Mouse (Mus musculus) right cerebral cortex, postnatal 14 days (tissue): ENCODE measurements around the gene Slc2a1.

Source experiments
- DNase-seq: peaks from one replicate; pipeline ENCODE4 v3.0.0; 2022

Gene Slc2a1

GRCm38 (mm10) chr4:119131189-119131910 lies 22.8 kb downstream of the Slc2a1 start:
- DNase-seq = no peak

- no peak for DNase-seq
Observed at GRCm38 (mm10) chr4:119133306-119133705, 24.8 kb downstream of the Slc2a1 start.

DNA sequence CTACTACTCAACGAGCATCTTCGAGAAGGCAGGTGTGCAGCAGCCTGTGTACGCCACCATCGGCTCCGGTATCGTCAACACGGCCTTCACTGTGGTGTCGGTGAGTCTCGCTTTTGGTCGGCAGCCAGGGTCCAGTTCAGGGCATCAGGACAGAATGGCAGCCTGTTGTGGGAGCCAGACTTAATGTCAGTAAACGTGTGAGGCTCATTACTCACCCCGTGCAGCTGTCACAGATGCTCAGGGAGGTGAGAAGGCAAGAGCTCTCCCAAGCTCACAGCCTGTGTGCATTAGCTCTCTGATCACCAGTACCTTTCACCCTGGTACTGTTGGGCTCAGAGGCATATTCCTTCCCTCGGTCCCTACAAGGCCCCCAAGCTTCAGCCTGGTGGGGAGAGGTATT lies 25.3 kb downstream of the Slc2a1 start:
- no peak for DNase-seq

GRCm38 (mm10) chr4:119137313-119137712 lies 28.8 kb downstream of the Slc2a1 start:
- no peak for DNase-seq

DNA sequence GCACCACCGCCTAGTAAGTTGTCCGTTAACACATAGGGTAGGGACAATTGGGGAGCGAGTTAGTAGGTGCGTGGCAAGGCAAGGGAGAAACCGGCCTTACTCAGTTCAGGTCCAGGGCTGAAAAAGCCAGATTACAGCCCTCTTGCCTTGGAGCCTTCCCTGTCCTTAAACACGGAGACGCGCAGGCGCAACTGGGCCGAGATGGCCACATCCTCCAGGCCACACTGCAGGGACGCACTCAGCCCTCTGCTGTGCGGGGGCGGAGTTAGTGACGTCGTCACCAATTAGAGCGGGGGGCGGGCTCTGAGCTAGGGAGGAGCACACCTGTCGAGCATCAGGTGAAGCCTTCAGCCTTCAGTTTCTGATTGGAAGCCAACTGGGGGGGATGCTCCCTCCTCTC lies 29.7 kb downstream of the Slc2a1 start:
- DNase-seq = peak; percentile 69

DNA sequence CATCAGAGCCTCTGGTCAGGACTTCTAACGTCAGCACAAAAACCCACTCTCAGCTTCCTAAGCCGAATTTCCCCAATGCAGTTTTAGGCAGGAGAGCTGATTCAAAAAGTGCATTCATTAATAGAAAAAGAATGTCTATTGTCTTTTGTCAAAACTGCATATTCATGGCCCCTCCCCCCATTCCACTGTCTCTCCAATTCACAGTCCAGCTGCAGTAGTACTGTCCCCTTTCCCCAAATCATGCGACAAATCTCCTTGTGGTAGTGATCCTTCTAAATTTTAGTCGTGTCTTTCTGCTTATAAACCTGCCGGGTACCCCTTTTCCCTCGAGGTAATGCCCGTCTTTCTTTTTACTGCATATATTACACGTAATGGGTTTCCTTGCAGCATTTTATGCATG lies 30.3 kb downstream of the Slc2a1 start:
- DNase-seq = no peak

- DNase-seq = no peak
Observed at GRCm38 (mm10) chr4:119140126-119140525, 31.6 kb downstream of the Slc2a1 start.

DNA sequence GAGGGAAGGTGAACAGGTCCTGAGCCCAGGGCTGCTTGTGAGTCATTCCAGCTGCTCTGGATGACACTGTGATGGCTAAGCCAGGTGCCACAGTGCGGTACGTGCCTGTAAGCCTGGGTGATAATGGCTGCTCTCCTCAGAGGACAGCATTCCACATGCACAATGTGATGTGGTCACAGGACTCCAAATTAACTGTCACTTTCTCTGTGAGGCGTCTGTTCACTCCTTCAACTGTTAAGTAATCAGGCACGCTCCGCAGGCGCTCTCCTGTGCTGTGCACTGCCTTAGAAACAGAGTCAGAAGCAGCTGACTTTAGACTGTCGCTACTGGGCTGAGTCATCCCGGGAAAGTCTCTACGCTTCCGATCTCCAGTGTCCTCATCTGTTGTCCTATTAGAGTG lies 32.7 kb downstream of the Slc2a1 start:
- DNase-seq = no peak

GRCm38 (mm10) chr4:119142230-119142871 lies 33.8 kb downstream of the Slc2a1 start:
- DNase-seq = peak; percentile 77

- no peak for DNase-seq
Observed at GRCm38 (mm10) chr4:119146816-119147215, 38.3 kb downstream of the Slc2a1 start.

GRCm38 (mm10) chr4:119147347-119147746 lies 38.8 kb downstream of the Slc2a1 start:
- no peak for DNase-seq

GRCm38 (mm10) chr4:119148741-119149140 lies 40.2 kb downstream of the Slc2a1 start:
- no peak for DNase-seq

DNA sequence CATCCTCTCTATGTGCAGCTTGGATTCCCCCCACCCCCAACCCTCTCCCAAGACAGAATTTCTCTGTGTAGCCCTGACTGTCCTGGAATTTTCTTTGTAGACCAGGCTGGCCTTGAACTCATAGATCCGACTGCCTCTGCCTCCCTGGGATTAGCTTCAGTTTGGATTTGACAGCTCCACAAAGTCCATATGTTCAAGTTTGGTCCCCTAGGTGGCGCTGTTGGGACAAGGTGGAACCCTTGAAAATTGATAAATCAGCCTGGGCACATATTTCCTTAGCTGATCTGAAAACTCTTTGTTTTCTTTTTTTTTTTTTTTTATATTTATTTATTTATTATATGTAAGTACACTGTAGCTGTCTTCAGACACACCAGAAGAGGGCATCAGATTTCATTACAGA lies 48.7 kb downstream of the Slc2a1 start:
- peak; percentile 69 for DNase-seq

GRCm38 (mm10) chr4:119157891-119158290 lies 49.4 kb downstream of the Slc2a1 start:
- DNase-seq = no peak

DNA sequence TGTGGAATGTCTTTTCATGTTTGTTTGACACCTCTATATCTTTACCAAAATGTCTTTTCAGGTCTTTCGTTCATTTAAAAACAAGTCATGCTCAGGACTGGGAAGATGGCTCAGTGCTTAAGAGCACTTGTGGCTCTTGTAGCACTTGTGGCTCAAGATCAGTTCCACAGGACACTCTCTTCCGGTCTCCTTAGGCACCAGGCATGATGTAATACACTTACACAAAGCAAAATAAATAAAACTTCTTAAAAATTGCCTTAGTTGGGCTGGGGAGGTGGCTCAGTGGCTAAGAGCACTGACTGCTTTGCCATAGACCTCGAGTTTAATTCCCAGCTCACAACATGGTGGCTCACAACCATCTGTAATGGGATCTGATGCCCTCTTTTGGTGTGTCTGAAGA lies 52.8 kb downstream of the Slc2a1 start:
- no peak for DNase-seq

GRCm38 (mm10) chr4:119162990-119163389 lies 54.5 kb downstream of the Slc2a1 start:
- no peak for DNase-seq

DNA sequence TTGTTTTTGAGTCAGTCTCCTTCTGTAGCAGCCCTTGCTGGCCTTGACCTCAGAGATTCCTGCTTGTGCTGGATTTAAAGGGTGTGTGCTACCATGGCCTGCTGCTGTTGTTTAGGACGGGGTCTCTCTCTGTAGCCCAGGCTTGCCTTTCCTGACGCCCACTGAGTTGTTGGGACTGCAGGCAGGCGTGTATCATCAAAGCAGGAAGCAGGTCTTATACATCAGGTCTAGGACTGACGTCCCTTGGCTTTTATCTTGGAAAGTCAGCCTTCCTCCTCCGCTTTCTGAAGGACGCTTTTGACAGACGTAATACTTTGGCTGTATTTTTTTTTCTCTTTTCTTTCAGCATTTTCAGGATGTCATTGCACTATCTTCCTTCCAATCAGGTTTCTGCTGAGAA lies 57.4 kb downstream of the Slc2a1 start:
- DNase-seq = no peak

- DNase-seq = no peak
Observed at GRCm38 (mm10) chr4:119167068-119167467, 58.6 kb downstream of the Slc2a1 start.

- peak; percentile 88 for DNase-seq
Observed at GRCm38 (mm10) chr4:119167663-119168062, 59.2 kb downstream of the Slc2a1 start.

DNA sequence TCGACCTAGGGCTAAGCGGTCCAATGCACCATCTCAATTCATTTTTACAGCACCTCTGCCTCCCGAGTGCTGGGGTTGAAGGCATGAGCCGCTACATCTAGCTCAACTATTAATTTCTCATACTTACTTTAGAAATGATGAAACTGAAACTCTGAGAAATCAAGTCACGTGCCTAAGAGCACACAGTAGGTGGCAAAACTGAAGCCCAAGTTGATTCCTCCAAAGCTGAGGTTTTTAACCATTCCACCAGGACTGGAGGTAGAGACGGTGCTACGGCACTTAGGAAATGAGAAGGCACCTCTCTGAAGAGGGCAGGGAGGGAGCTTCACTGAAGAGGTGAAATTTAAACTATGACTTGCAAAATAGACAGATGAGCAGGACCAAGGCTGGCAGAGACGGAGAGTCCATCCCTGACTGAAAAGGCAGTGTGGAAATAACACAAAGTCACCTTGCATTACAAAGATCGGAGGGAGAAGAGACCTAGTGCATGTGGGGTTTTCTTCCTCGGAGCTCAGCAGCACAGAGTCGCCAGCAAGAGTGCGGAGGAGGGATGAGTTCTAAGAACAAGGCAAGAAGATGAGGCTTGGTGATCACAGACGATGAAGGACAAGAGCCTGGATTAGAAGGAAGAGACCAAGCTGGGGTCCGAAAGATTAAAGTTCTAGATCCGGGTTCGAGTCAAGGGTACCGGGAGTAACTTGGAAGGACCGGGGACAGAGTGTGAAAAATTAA lies 64.6 kb downstream of the Slc2a1 start:
- no peak for DNase-seq

DNA sequence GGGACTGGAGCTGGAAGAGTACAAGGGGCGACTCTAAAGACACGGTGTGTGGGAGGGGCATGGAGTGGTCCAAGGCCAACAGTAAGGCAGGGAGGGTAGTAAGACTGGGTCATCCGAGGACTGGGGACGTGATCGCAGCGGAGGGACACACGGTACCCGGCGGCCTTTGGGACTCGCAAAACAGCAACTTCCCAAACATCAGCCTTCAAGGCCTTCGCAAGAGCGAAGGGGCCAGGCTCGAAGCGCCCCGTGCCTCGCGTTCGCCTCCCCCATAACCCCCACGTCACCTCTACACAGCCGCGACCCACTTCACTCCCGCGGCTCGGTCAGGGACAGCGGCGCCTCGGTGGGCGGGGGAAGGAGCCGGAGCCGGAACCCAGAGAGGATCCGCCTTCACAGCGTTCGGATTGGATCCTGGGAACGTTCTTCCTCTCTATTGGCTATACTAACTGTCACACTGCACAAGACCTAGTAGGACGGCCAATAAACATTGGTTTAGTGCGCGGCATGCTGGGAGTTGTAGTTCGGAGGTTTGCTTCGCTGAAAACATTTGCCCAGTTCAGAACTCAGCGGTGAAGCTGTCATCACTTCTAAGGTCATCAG lies 65.4 kb downstream of the Slc2a1 start, which contains the start of gene Zfp691:
TSS of gene Zfp691 (minus strand) at position 345 of the 603 bp plus-strand sequence.
- peak; percentile 92 for DNase-seq

GRCm38 (mm10) chr4:119177702-119178101 lies 69.2 kb downstream of the Slc2a1 start:
- DNase-seq = no peak

GRCm38 (mm10) chr4:119178331-119178730 lies 69.8 kb downstream of the Slc2a1 start:
- no peak for DNase-seq
